Mouse (Mus musculus) NIH3T3 (cell line): ENCODE measurements around the gene Hvcn1.
A peak's percentile ranks its signal among the peaks of the same experiment; 100 is the strongest.
"Not testable (repeated sequence)": the region's sequence is repeated elsewhere in the genome, so short reads cannot be mapped to it uniquely, and the experiment has no call there.

ENCODE experiments used
- DNase-seq: peaks from one replicate; pipeline ENCODE4 v3.0.0-alpha.2; 2012; ENCODE audit warnings: low read depth

The Hvcn1 gene

DNA sequence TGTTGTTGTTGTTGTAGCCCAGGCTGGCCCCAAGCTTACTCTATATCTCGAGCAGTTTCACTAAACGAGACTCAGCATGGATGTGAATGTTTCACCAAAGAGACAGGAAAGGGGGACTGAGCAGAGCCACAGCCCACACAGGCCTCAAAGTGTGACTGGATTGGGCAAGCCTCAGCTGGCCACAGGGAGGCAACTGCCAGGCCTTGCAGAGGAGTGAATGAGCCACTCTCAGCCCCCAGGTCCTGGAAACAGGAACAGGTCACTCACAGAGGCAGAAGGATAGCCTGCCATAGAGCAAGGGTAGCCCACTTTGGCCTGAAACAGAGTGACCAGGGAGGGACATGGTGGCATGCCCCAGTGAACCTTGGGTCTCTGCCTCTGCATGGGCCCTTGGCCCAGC lies 2.4 kb upstream of the Hvcn1 start:
- no peak for DNase-seq

- no peak for DNase-seq
Observed at GRCm38 (mm10) chr5:122208909-122209308, 2.3 kb downstream of the Hvcn1 start.

GRCm38 (mm10) chr5:122209591-122210368 lies 3.2 kb downstream of the Hvcn1 start:
- DNase-seq, result peak; percentile 63

DNA sequence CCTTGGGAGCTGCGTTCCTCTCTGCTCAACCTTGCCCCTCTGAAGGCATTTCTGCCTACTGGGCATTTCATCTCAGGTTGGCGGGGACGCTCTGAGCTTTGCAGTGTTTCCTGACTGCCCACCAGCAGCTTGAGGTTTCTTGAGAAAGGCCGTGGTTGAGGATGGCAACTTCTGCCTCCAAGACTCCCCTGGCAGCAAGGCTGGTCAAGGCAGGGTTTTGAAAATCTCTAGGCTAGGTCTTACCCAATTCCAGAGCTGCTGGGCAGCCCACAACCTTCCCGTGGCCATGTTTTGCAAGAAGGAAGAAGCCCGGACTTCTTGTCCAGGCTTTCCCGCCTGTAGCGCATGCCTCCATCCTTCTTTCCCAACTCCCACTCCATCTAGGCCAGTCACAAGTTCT lies 4.3 kb downstream of the Hvcn1 start:
- no peak for DNase-seq

DNA sequence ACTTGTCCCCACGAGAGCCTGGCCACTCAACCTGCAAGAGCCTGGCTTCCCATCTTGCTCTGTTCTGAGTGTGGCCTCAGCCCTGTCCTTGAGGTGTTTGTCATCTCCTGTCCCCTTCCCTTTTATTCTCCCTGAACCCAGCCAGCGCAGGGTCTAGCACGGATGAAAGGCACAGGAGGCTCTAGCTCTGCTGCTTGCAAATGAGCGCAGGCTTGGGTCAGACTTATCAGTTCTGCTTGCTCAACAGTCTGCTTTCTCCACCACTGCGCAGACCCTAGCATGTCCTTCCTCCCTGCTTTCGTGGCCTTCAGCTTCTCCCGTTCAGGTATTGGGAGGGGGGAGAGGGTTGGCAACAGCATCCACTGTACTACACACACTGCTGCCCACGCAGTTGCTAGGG lies 5.5 kb downstream of the Hvcn1 start:
- DNase-seq, result no peak

GRCm38 (mm10) chr5:122212820-122213219 lies 6.2 kb downstream of the Hvcn1 start:
- DNase-seq, result not testable (repeated sequence)

GRCm38 (mm10) chr5:122213861-122214260 lies 7.3 kb downstream of the Hvcn1 start:
- DNase-seq, result no peak

- DNase-seq, result no peak
Observed at GRCm38 (mm10) chr5:122217636-122218035, 11.0 kb downstream of the Hvcn1 start.

- DNase-seq, result no peak
Observed at GRCm38 (mm10) chr5:122218109-122218905, 11.7 kb downstream of the Hvcn1 start.

DNA sequence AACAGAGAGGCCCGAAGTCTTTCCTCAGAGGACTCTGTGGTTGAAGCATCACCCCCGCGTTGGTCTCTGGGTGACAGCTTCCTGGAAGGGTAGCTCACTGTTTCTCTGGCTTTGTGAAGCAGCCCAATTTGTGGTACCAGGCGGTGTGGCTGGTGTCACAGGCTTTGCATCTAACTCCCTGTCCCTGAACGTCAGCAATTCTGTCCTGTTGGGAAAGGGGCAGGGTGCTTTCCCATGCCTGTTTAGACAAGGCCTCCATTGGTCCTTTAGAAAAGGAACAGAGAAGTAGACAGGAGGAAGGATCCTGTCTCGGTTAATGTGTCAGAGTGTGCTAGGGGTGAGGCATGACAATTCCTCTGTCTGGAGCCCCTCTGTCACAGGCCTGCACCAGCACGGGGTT lies 12.3 kb downstream of the Hvcn1 start:
- no peak for DNase-seq

DNA sequence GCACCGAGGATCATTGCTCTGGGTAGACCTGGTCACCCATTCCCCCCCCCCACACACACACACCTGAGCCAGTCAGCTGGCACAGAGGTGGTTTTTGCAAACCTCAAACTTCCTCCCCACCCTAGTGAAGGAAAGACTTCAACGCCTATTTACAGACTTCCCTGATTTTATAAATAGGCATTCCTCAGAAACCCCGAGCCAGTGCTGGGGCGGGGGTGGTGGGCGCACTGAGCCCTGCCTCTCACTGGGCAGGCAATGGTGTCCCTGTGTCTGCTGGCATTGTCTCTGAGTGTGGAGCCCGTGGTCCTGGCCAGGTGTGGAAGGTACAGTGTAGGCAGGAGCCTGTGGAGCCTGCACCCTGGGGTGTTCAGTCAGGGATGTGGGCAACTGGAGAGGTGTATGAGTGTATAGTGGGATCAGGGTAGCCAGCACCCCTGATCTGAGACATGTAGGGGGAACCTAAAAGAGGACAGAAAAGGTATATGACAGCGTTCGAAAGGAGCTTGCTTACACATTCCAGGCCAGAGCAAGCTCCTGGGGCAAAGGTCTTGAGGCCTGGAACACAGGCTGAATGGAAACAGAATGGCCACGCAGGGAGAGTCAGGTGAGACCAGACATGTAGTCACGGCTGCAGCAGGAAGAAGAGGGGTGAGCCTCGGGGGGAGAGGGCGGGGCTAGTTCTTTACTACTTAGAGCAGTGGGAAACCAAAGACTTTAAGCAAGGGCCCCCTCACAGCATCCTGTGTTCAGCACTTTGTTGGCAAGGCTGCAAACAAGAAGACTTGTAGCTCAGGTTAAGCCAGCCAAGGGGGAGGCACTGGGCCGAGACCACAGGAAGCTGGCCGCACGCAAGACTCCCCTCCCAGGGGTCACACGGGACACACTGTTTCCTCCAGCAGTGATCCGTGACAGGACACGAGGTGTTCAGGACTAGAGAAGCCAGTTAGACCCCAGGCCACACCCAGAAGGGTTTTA lies 13.3 kb downstream of the Hvcn1 start:
- DNase-seq, result no peak

DNA sequence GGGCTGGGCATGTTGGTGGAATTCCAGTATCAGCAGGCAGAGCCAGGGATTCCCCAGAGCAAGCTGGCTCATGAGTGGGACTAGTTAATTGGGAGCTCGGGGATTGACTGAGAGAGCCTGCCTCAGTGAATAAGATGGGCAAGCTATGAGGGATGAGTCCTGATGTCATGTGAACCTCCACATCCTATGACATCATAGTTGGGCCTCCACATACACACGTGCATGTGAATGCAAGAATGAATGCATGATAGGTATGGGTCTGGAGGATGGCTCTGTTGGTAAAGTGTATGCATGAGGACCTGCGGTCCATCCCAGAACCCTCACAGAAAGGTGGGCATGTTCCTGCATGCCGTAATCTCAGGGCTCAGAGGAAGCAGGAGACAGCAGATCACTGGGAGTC lies 14.5 kb downstream of the Hvcn1 start:
- no peak for DNase-seq

DNA sequence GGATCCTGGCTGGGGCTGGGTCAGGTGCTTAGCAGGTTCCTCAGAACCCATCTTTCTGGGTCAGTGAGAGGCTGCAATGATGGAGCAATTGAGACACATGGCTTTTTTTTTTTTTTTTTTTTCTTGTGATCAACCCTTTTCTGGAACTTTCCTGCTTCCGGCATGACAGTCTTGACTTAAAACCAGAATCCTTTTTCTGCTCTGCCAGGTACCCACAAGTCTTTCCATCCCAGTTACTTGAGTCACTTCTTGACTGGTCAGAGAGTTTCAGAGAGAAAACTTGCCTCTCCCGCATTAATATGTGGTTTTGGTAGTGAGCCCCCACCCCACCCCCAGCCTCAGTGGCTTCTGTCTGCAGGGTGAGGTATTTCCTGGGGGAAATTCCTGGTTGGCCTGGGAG lies 17.7 kb downstream of the Hvcn1 start:
- DNase-seq, result no peak

DNA sequence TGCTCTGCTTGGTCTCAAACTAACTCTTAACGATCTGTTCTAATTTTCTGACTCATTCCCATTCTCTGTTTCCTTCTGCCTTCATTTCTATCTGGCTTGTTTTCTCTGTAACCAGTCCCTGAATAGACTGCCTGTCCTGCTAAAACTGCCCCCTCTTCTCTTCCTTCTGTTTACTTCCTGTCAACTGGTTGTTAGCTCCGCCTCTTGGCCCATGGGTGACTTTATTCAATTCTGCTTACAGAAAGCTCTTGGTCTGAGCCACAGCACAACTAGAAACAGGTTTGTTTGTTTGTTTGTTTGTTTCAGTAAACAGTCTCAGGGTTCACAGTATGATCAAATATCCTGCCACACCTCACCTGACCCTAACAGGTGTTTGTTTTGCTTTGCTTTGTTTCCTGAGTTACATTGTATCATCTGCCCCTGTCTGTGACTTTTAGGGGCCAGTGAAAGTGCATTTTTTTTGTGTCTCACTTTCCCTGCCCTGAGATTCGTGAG lies 21.7 kb downstream of the Hvcn1 start:
- DNase-seq, result no peak

GRCm38 (mm10) chr5:122228772-122229171 lies 22.2 kb downstream of the Hvcn1 start:
- DNase-seq, result no peak

DNA sequence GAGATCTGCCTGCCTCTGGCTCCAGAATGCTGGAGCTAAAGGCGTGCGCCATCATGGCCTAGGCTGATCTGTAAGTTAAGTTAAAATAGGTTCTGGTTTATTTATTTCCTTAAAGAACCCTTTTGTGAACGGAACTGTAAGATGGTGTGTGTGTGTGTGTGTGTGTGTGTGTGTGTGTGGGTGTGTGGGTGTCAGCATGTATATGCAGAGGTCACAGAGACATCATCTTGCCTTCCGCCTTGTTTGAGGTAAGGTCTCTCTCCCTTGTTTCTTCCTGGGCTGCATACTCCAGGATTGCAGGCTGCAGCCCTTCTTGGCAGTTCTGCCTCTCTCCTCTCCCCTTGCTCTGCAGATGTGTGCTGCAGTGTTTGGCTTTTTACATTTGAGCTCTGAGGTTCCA lies 24.2 kb downstream of the Hvcn1 start:
- DNase-seq, result no peak

DNA sequence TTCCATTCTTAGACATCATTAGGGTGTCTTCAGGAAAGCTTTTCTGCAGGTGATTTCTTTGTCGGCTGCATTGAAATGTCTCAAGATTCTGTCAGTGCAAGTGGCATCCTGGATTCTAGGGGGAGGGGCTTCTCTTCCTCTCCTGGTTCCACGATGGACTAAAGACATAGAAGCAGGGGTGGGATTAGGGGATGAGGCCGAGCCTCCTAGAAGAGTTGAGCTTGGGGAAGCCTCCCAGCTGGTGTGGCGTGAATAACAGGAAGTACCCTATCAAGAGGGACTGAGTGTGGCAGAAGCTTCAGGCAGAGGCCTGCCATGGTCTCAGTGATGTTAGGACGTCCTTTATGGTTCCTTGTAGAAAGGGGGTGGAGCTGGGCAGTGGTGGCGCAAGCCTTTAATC lies 24.8 kb downstream of the Hvcn1 start:
- DNase-seq, result no peak

DNA sequence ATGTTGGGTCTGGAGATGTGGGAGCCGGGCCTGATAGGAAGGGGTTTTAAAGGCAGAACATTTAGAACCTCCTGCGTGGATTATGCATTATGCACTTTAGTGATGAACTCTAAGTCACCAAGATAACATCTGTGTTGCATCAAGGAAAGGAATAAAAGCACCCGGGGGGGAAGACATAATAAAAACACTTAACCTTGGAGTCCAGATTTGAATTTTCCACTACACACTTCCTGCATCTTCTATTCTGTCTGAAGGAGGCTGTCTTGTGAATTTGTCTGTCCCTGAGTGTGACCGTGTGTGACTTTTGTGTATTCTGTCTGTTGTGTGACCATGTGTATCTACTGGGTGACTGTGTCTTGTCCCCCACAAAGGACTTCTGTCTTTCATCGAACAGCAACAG lies 25.4 kb downstream of the Hvcn1 start:
- no peak for DNase-seq

- DNase-seq, result no peak
Observed at GRCm38 (mm10) chr5:122233077-122233581, 26.5 kb downstream of the Hvcn1 start.

DNA sequence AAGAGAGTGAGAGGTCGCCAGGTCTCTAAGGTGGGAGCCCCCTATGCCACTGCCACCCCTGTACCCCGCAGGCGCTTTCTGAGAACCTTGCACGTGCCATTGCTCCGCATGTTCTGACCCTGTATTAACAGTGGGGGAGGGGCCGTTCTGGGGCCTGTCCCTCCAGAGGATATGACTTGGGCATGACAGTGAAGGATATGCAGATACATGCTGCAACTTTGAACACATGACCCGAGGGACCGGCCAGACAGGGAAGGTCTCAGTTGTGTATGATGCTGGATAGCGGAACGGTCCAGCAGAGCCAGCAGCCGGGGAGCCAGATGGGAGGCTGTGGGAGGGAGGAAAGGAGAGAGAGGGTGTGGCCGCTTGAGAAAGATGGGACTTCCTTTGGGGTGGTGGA lies 27.1 kb downstream of the Hvcn1 start:
- DNase-seq, result no peak

- DNase-seq, result no peak
Observed at GRCm38 (mm10) chr5:122234319-122235195, 28.0 kb downstream of the Hvcn1 start.
